Mouse (Mus musculus) forebrain, embryonic 14.5 days (tissue): ENCODE measurements around the gene Pacsin1. TPM values are rescaled to one million over a fixed set of nuclear protein-coding genes. Genes with fewer than 3 reads are reported as not detected.

Source experiments
- ATAC-seq: fragments of 200-750 bp; cut with Nextera tagmentation; 2 replicates; pipeline ENCODE4 v1.8.0; 2017; ENCODE audit warnings: mild to moderate bottlenecking, moderate library complexity
- DNase-seq: peaks from one replicate; pipeline ENCODE4 v3.0.0-alpha.2; 2015; ENCODE audit warnings: low spot score
- H3K27ac ChIP-seq: fragments of 300-500 bp; sonication (generic); 2 replicates; pipeline ENCODE4 v1.5.1; 2014; ENCODE audit warnings: low read depth, mild to moderate bottlenecking, control low read depth, low read length, moderate library complexity
- H3K27me3 ChIP-seq: fragments of 300-500 bp; sonication (generic); replicated peaks from 2 replicates; pipeline ENCODE4 v1.6.1; 2014; ENCODE audit warnings: low read length, control low read depth, mixed read lengths; ENCODE audit not compliant: control insufficient read depth, insufficient read depth
- H3K36me3 ChIP-seq: fragments of 300-500 bp; sonication (generic); 2 replicates; pipeline ENCODE4 v1.6.1; 2014; ENCODE audit warnings: low read length, control low read depth; ENCODE audit not compliant: control insufficient read depth, insufficient read depth
- H3K4me1 ChIP-seq: fragments of 300-500 bp; sonication (generic); 2 replicates; pipeline ENCODE4 v1.6.1; 2014; ENCODE audit warnings: antibody characterized with exemption, low read length, control low read depth; ENCODE audit not compliant: control insufficient read depth, insufficient read depth
- H3K4me2 ChIP-seq: fragments of 300-500 bp; sonication (generic); 2 replicates; pipeline ENCODE4 v1.6.1; 2014; ENCODE audit warnings: mild to moderate bottlenecking, control low read depth, low read length
- H3K4me3 ChIP-seq: fragments of 300-500 bp; sonication (generic); 2 replicates; pipeline ENCODE4 v1.5.1; 2014; ENCODE audit warnings: low read depth, low read length, control low read depth
- H3K9ac ChIP-seq: fragments of 300-500 bp; sonication (generic); 2 replicates; pipeline ENCODE4 v1.6.1; 2014; ENCODE audit warnings: mild to moderate bottlenecking, low read length, control low read depth, moderate library complexity
- H3K9me3 ChIP-seq: fragments of 300-500 bp; sonication (generic); replicated peaks from 2 replicates; pipeline ENCODE4 v1.6.1; 2016; ENCODE audit warnings: low read length, control low read depth, mixed read lengths; ENCODE audit not compliant: control insufficient read depth
- WGBS: fragments of 180-500 bp; shearing (Covaris S2); extraction: QIAGEN DNeasy Blood & Tissue Kit; methylation state at CpG from one replicate; pipeline ENCODE4 v1.1.7; 2014; 5-methylcytosine and 5-hydroxymethylcytosine counted together
- polyA plus RNA-seq: library from polyadenylated mRNA; unstranded; fragments of >200 nt; fragmentation: Nextera tagmentation; extraction: Ambion mirVana; gene quantifications from 2 replicates; pipeline ENCODE4 v1.2.1, GENCODE M21; 2014

Pacsin1 gene
- polyA plus RNA-seq, 1 experiment from 2014 or later, result 22.2 TPM

DNA sequence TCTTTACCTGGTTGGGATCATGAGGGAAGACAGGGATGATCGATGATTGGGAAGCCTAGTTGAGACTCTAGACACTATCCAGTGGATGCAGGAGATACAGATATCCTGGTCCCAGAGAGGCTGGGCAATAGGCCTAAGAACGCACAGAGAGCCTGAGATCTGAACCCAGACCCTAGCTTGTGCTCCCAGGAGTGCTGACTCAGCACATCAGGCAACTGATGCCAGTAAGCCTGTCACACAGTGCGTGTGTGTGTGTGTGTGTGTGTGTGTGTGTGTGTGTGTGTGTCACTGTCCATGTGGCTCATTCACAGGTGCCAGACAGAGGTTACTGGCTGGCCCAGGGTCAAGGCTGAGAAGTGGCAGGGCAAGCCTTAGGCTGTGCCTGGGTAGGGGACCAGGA lies 77.4 kb downstream of the Pacsin1 start:
- Histone ChIP-seq H3K36me3 (no peaks in the 10 kb centered on the region), H3K4me3 (no peak overlapping the region), H3K4me2 (no peak overlapping the region), H3K4me1 (no peaks in the 10 kb centered on the region), H3K27me3 (no peaks in the 10 kb centered on the region), H3K9me3 (no peaks in the 10 kb centered on the region), H3K9ac (no peak overlapping the region), H3K27ac (no peak overlapping the region)
- ATAC-seq (no peak), DNase-seq (no peak)
- 90% methylated on average over 3 of the region's 3 CpGs for WGBS

DNA sequence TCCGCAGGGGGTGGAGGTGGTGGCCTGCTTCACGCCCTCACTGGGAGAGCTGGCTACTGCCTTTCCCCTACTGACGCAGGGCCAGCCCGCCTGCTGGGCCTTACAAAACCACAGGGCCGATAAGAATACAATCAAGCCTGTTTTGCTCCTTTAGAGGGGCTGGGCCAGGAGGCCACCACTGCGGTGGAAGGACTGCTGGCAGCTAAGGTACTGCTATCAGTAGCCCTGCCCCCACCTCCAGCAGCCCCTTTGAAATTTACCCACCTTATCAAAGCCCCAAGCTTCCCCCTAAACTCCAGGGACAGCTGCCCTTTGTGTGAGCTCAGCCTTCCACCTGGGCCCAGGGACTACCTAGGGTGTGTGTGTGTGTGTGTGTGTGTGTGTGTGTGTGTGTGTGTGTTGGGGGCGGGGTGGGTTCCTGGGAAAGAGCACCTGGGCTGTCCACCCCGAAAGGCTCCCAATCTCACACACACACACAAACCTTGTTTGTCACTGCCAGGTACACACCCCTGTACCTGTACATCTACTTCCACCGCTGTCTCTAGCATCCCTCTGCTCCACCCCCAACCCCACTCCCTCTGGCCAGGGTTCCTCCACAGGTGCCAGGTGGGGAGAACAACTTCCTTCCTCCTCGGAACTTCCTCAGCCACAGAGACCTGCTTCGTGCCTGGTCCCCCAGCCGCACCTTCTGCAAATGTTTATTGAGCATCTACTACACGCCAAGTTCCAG lies 79.2 kb downstream of the Pacsin1 start:
- no peaks in the 10 kb centered on the region for H3K9me3 ChIP-seq
- no peak overlapping the region for H3K9ac ChIP-seq
- DNase-seq (no peak), ATAC-seq (no peak)
- H3K27ac ChIP-seq, result no peak overlapping the region
- no peaks in the 10 kb centered on the region for H3K36me3 ChIP-seq
- no peak overlapping the region for H3K4me2 ChIP-seq
- H3K4me1 ChIP-seq, result no peaks in the 10 kb centered on the region
- no peaks in the 10 kb centered on the region for H3K27me3 ChIP-seq
- H3K4me3 ChIP-seq, result no peak overlapping the region
- WGBS, result 16% methylated on average over 13 of the region's 13 CpGs

DNA sequence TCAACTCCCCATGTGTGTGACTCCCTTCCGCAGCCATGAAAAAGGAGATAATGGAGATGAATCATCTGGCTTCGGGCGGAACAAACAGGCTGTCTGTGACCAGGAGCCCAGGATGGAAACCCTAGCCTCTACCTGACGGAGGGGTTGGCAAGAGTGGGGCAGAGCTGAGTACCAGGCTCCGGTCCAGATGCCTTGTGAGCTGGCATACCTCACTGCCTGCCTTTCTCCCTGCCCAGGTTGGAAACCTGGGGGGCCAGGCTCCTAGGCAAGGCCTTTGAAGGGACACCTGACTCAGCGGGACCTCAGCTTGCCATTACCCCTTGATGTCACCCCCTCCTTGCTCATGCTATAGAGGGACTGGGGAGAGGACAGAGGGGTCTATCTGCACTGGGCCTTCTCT lies 85.7 kb downstream of the Pacsin1 start:
- H3K36me3 ChIP-seq, result no peaks in the 10 kb centered on the region
- ATAC-seq, result no peak
- 93% methylated on average over 6 of the region's 6 CpGs for WGBS
- no peaks in the 10 kb centered on the region for H3K4me1 ChIP-seq
- no peak overlapping the region for H3K9ac ChIP-seq
- no peak overlapping the region for H3K4me2 ChIP-seq
- H3K27me3 ChIP-seq, result no peaks in the 10 kb centered on the region
- H3K4me3 ChIP-seq, result no peak overlapping the region
- H3K27ac ChIP-seq, result no peak overlapping the region
- no peaks in the 10 kb centered on the region for H3K9me3 ChIP-seq
- no peak for DNase-seq

DNA sequence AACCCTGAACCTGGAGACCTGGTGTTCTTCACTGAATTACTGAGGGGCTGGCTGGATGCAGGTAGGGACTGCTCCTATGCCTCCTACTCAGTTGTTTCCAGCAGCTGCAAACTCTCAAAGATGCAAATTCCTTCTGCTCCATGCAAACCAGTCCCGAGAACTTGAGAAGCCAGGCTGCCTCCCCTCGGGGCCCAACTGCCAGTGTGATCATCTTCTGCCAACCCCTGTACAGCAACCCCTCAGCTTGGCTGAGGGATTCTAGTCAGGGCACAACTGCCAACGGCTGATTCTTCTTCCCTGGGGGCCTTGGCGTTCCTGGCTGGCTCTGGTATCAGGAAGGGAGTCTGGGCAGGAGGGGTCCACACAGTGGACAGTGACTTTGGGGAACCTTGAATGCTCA lies 91.1 kb downstream of the Pacsin1 start:
- Histone ChIP-seq H3K9ac (no peak overlapping the region), H3K9me3 (no peaks in the 10 kb centered on the region), H3K4me1 (no peaks in the 10 kb centered on the region), H3K27me3 (no peaks in the 10 kb centered on the region), H3K36me3 (no peaks in the 10 kb centered on the region), H3K4me3 (no peak overlapping the region), H3K27ac (no peak overlapping the region), H3K4me2 (no peak overlapping the region)
- 75% methylated on average over 4 of the region's 4 CpGs for WGBS
- ATAC-seq, result no peak
- no peak for DNase-seq

DNA sequence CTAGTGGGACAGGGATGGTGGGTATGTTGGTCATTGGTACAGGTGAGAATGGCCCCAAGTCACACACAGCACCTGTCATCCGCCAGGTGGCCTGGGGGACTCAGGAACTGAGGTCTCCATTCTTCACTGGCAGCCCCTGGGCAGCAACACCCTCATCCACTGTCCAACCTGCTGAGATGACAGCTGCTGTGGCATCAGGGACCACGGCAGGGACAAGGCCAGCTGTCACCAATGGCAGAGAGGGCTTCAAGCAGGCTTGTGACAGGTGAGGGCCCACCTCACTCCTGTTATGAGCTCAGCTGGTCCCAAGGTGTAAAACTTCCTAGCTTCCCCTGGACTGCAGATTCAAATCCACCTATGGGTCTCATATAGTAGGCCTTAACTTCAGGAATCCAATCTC lies 92.8 kb downstream of the Pacsin1 start:
- no peak overlapping the region for H3K4me3 ChIP-seq
- H3K9ac ChIP-seq, result no peak overlapping the region
- H3K27ac ChIP-seq, result no peak overlapping the region
- DNase-seq (no peak), ATAC-seq (no peak)
- peaks cover 5% of the 10 kb centered on the region; the same call in 1 of the 2 replicates for H3K36me3 ChIP-seq
- H3K4me2 ChIP-seq, result no peak overlapping the region
- H3K27me3 ChIP-seq, result no peaks in the 10 kb centered on the region
- no peaks in the 10 kb centered on the region for H3K9me3 ChIP-seq
- 93% methylated on average over 2 of the region's 2 CpGs for WGBS
- no peaks in the 10 kb centered on the region for H3K4me1 ChIP-seq

DNA sequence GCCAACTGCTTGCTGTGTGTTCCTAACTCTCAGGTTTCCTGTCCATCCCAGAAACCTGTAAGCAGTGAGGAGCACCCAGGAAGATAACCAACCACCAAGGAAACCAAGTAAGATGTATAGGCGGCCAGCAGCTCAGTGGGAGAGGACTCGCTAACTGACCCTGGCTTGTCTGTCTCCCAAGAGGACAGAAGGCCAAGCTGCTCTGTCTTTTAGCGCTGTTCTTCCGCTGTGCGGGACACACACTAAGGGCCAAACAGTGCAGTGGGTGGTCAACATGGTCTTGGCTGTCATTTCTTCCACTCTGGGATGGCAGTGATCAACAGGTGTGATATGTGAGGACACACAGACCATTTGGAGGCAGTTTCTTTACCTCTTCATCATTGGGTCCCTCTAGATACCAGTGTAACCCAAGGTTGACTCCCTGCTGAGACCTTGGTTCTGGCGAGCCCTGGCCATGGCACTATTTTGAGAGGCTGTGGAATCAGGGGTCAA lies 95.2 kb downstream of the Pacsin1 start:
- DNase-seq, result no peak
- H3K4me2 ChIP-seq, result no peak overlapping the region
- H3K4me1 ChIP-seq, result no peaks in the 10 kb centered on the region
- H3K27me3 ChIP-seq, result no peaks in the 10 kb centered on the region
- peaks cover 9% of the 10 kb centered on the region; the same call in 1 of the 2 replicates for H3K36me3 ChIP-seq
- ATAC-seq, result no peak
- H3K9me3 ChIP-seq, result no peaks in the 10 kb centered on the region
- no peak overlapping the region for H3K9ac ChIP-seq
- no peak overlapping the region for H3K27ac ChIP-seq
- WGBS, result 92% methylated on average over 6 of the region's 6 CpGs
- no peak overlapping the region for H3K4me3 ChIP-seq

DNA sequence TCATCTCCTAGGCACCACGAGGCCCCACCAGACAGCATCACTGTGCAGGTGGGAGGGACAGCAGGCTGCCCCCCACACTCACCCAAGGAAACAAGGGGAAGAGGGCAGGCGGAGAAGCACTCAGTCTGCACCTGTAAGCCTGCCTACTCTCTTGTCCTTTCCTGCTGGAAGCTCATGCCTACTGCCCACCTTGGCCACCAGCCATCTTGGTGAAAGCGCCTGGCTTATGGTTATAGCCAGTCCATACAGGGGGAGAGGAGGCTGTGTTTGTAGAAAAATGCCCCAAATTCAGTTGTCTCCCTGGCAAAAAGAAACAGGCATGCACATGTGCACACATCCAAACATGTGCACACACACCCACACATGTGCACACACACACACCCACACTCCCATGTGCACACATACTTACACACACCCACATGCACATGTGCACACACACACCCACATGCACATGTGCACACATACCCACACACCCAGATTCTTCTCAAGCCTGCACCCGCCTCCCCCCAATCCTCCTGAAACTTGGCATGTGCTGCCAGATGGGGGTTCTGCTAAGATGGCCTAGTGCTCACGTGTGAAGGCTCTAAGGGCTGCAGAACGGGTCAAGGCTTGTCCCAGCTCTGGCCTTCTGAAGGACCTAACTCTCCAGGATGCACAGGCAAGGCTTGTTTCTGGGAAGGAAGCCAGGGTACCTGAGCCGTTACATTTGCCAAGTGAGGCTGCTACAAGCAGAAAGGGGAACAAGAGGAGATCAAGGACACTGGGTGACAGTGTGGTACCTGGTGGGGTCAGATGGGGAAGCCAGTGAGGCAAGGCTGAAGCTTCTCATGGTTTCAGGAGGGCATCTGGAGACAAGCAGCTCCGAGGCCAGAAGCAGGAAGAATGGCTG lies 96.2 kb downstream of the Pacsin1 start:
- no peak for DNase-seq
- Histone ChIP-seq H3K9ac (no peak overlapping the region), H3K4me2 (no peak overlapping the region), H3K9me3 (no peaks in the 10 kb centered on the region), H3K36me3 (peaks cover 9% of the 10 kb centered on the region; the same call in 1 of the 2 replicates), H3K27me3 (no peaks in the 10 kb centered on the region), H3K4me3 (no peak overlapping the region), H3K27ac (no peak overlapping the region), H3K4me1 (no peaks in the 10 kb centered on the region)
- no peak for ATAC-seq
- WGBS, result 89% methylated on average over 8 of the region's 8 CpGs

DNA sequence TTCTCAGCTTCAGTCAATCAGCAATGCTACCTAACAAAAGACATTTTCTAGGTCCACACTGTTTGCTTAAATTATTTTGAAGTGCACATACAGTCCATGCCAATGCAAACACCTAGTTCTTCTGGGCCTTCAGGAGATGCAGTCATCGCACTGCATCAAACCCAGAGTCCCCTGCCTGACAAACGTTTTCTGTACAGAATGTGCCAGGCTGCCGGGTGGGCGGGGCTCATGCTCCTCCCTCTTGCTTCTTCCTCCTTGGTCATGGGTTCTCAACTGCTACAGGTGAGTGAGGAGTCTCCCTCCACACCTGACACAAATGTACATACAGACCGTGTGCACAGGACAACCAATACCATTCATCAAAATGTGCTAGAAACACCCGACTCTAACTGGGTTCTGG lies 104.9 kb downstream of the Pacsin1 start:
- H3K4me3 ChIP-seq, result no peak overlapping the region
- no peaks in the 10 kb centered on the region for H3K27me3 ChIP-seq
- H3K9ac ChIP-seq, result no peak overlapping the region
- H3K4me2 ChIP-seq, result no peak overlapping the region
- WGBS, result 85% methylated on average over 6 of the region's 6 CpGs
- H3K27ac ChIP-seq, result no peak overlapping the region
- DNase-seq (no peak), ATAC-seq (no peak)
- H3K36me3 ChIP-seq, result peaks cover 11% of the 10 kb centered on the region; the same call in 1 of the 2 replicates
- H3K9me3 ChIP-seq, result no peaks in the 10 kb centered on the region
- no peaks in the 10 kb centered on the region for H3K4me1 ChIP-seq
